Mouse (Mus musculus): ENCODE results near the gene Dnaic1.
"Not testable (repeated sequence)": the region's sequence is repeated elsewhere in the genome, so short reads cannot be mapped to it uniquely, and the experiment has no call there.

Gene Dnaic1

DNA sequence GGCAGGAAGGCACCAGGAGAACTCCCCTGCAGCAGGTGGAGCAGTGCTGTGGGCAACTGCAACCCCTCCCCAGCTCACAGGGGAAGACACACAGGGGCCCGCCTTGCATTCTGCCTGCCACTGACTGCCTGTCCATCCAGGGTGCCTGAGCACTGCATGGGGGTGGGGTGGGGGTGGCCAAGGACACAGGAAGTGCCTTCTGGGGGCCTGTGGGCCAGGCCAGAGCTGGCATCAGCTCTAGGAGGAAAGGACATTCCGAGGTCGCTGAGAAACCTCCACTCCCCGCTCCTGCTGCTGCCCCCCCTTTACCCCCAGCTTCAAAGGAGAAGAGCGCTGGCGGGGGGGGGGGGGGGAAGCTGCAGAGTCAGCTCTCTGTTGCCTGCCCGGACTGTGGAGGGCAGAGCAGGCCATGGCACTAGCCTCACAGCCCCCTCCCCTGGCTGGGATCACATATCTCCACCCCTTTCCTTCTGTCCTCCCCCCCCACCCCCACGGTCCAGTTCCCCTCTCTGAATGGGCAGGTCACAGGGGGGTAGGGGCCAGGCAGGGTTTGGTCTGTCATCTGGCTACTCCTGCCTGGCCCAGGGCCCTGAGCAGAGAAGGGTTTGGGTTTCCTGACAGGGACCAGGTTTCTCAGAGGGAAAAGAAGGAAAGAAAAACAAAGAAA is 95.6 kb downstream of the Dnaic1 start:
- no peak for DNase-seq (ENCODE audit: low spot score)

- no peak for DNase-seq (ENCODE audit: low spot score)
These were observed 97.1 kb downstream of the Dnaic1 start for GRCm38 (mm10) chr4:41666646-41667045.

- DNase-seq (ENCODE audit: low spot score), result no peak
These were observed 101.3 kb downstream of the Dnaic1 start for GRCm38 (mm10) chr4:41670836-41671235.

DNA sequence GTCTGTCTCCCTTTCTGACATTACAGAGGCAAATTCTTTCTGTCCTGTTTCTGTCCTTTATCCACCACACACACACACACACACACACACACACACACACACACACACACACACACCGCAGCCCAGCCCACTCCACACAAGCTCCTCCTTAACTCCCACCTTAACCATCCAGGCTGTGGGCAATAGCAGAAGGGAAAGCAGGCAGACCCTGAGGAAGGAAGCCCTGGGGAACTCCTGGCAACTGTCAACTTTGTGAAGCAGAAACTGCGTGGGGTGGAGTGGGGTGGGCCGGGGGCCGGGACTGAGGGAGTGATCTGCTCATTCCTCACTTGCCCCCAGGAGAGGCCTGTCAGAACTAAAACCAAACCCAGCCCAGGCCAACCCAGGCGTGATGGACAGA is 101.9 kb downstream of the Dnaic1 start:
- no peak for DNase-seq (ENCODE audit: low spot score)

DNA sequence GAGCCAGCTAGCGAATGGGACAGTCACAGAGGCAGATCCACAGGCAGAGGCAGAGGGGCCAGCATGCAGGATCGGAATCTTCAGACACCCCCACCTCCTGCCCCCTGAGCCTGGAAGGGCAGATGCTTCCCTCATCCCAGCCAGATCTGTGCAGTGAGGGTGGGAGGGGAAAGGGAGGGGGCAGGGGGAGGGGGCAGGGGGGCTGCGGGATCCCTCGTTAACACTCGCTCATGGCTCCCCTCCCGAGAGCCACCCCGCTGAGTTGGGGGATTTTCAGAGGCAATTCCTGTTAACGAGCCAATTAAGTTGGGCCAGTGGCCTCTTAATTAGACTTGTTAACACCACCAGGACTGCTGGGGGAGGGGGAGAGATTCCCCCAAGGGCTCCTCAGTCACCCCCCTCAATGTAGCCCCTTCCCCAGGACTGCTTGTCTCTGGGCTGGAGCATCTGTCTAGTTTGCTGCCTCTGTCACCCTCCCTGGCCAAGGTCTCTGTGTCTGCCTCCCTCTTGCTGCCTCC is 102.4 kb downstream of the Dnaic1 start:
- no peak for DNase-seq (ENCODE audit: low spot score)

DNA sequence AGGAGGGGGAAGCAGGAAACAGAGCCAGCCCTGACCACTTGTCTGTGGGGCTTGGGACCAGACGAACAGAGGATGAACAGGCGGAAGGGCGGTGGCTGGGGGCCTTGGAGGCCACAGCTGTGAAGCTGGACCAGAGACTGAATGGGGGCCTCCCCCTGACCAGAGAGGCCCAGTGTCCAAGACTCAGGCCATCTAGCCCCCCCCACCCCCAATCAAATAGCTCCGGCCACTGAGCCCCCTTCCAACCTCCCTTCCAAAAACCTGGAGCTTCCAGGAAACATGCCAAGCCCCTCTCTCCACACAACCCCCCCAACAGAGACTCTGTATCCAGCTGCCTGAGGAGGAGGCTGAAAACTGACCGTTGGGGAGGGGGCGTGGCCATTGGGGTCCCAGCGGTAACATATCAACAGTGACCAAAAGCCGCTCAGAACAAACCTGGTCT is 103.0 kb downstream of the Dnaic1 start:
- DNase-seq (ENCODE audit: low spot score), result no peak

DNA sequence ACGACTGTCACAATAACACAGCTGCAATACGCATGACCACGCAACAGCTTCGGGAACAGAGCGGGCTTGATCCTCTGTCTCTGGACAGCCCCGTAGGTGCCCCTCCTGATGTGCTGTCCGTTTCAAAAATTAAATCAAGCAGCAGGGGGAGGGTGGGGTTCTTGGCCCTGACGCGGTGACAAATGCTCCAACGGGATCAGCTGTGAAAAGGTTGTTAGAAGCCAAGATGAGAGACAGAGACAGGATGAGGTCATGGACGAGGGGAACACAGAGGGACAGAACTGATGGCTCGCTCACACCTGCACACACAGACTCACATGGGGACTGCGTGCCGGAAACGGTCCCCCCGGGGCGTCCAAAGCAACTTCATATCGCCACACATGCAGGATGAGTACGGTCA is 103.6 kb downstream of the Dnaic1 start:
- DNase-seq (ENCODE audit: low spot score), result no peak

GRCm38 (mm10) chr4:41676248-41677005 is 106.9 kb downstream of the Dnaic1 start:
- DNase-seq (ENCODE audit: low spot score), result no peak

DNA sequence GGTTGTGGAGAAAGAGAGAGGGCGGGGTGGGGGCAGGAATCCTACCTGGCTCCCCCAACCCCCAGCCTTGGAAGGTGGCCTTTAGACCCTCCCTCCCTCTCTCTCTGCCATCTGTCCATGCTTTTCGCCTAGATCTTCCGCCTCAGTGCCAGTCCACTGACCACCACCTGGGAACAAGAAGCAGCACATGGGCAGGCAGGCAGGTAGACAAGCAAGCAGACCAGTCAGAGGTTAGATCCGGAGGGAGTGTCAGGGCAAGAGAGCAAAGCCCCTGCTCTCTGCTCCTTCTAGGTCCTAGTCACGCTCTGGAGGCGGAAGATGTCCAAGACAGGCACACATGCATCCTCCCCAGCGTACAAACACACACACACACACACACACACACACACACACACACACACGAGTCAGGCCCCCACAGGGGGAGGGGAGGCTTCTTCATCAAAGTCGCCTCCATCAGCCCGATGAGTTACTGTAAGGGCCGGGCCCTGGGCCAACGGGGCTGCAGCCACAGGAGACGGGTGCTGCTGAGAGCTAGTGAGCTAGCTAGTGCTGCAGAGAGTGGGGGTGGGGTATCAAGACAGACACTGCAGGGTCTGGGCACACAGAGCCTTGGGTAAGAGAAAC is 107.5 kb downstream of the Dnaic1 start:
- DNase-seq (ENCODE audit: low spot score), result no peak

DNA sequence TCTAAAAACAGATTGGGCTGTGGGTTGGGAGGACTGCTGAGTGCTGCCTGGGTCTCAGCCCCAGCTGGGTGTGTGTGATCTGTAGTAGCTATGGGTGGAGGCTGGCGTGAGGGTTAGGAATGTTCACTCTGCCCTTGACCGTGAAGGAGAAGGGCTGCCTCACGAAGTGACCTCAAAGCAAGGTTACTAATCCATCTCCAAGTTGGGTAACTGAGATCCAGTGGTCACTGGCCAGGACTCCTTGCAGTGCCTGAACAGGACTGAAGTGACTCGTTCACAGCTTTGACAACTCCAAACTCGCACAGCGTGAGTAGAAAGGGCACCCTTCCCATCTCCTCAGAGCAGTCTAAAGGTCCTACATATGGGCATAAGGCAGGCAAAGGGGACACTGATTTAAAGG is 109.3 kb downstream of the Dnaic1 start:
- DNase-seq (ENCODE audit: low spot score), result no peak

DNA sequence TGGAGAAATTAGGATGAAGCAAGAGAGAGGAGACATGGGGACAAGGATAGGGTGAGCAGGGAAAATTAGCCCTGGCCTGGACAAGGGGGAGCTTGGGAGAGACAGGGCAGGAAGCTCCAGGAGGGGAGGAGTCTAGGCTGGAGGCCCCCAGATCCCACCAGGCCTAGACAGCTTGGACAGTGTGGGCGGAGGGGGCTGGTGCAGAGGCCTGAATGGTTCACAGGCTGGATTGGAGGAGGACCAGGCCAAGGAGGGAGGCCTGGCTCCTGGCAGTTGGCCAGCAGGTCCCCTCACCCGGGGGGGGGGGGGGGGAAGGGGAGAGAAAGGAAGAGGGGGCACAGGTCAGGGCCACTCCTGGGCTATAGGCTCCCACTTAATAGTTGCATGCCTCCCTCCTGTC is 109.7 kb downstream of the Dnaic1 start:
- DNase-seq (ENCODE audit: low spot score), result no peak

DNA sequence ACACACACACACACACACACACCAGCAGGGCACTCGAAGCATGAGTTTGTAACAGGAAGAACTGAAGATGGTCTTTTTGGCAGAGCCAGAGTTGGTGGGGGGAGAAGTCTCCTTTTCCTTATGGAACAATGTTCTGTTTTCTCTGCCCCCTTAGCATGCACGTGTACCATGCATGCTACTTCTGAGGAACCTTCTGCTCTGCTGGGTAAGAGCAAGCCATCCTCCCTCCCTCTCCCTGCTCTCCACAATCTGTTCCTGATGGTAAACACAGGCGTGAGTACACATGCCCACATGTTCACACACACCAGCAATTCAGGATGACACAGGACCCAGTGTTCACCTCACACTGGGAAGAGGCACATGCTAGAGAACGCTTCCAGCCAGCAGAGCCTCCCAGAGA is 111.6 kb downstream of the Dnaic1 start:
- DNase-seq (ENCODE audit: low spot score), result no peak

- no peak for DNase-seq (ENCODE audit: low spot score)
These were observed 112.4 kb downstream of the Dnaic1 start for GRCm38 (mm10) chr4:41681947-41682346.

DNA sequence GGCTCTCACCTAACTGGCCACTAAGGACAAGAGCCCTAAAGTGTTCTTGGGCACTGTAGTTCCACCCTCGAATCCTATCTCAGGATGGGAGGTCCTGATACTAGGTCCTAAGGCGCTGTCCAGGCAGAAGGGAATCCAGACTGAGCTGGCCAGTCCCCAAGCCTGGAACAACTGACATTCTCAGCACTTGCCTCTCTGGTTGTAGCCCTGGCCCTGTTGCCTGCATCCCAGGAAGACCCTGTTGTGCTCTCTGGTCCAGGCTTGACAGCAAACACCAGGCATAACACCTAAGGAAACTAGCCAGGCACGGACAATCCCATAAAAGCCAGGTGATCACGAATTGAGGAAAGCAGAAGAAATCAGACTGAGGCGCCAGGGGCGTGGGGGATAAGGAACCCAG is 113.2 kb downstream of the Dnaic1 start:
- DNase-seq (ENCODE audit: low spot score), result no peak

GRCm38 (mm10) chr4:41683303-41683702 is 113.7 kb downstream of the Dnaic1 start:
- DNase-seq (ENCODE audit: low spot score), result not testable (repeated sequence)

DNA sequence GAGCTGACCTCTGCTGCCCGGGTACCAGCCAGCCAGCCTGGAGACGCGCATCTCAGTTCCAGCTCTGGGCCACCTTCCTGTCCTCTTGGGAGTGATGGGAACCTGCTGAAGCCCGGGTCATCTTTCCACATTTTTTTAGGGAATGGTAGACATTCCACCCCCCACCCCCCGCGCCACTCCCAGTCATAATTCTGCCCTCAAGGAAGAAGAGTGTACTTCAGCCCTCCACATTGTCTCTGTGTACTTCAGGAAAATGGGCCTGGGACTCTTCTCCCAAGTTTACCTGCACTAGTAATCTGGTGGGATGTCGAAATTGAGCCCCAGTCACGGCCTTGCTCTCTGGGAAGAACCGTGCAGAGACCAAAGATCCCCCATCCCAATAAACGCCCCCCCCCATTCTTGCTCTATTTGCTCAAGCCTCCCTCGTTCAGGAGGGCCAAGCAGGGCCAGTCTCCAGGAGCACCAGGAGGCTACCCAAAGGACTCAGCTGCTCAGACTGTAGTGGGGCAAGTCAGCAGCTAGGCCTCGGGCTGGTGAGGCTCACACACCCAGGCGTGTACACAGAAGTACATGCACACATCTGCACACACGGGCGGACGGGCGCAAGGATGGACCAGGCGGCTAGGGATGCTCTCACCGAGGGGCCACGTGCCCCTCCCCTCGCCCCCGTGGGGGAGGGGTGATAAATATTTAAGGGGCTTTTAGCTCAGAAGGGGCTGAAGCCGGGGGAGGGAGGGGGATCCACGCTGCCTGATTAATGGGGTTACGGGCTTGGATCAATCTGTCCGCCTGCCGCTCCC is 114.8 kb downstream of the Dnaic1 start:
- not testable (repeated sequence) for DNase-seq (ENCODE audit: low spot score)

GRCm38 (mm10) chr4:41684931-41685453 is 115.4 kb downstream of the Dnaic1 start:
- not testable (repeated sequence) for DNase-seq (ENCODE audit: low spot score)

DNA sequence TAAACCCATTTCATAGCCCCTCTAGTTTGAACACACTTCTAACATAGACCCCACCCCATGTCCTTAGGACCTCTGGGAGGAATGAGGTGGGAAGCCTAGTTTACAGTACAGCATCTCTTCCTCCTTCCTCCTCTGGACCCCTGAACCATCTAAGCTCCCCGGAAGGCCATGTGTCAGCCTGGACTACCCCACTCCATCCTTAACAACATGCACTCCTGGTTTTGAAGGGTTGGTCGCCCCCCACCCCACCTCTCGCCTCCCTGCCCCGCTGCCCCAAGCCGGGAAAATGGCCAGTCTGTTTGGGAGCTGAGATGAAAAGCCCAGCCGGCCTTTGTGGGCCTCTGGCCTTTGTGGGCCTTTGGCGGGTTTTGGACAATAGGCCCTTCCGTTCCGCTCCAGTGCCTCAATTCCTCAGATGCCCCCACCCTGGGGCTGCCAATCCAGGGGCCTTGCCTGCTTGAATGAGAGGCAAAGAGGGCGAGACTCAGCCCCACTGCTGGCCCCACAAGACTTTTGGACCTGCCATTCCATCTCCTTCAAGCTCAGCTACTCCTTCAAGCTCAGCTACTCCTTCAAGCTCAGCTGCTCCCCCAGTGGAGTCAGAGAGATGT is 116.4 kb downstream of the Dnaic1 start:
- not testable (repeated sequence) for DNase-seq (ENCODE audit: low spot score)

Data from ovary, postnatal 10 days (tissue).